ENCODE assay signal across 29 mouse cellular contexts in genomic region chr7:144340376-144340775, GRCm38 (mm10).
DNase-seq lines count a peak whose midpoint lies in the region.
"Had no signal": no experiment of that assay in that cellular context is flagged by ENCODE, and none has a peak within 500 bp of the region (broad histone marks: within the 10 kb centered on the region; RNA-seq: fewer than 3 reads in every experiment).

No protein-coding gene starts in this region.

- 81% methylated on average over 6 of the region's 6 CpGs for WGBS in heart, embryonic 10.5 days

- peak; percentile 45 for DNase-seq in adrenal gland, adult 8-10 months
- no peak for DNase-seq in adrenal gland, postnatal 25 days
- DNase-seq in NIH3T3 (ENCODE audit: low read depth): peak; percentile 80
- DNase-seq in brain, adult 2 months (ENCODE audit: low read depth, low spot score): peak; percentile 48
- no peak for DNase-seq in right cerebral cortex, postnatal 25 days
- DNase-seq in heart, embryonic 10.5 days (ENCODE audit: low spot score): no peak
- DNase-seq in right cerebral cortex, postnatal 36 days (ENCODE audit: low spot score in 2 of 2): no peak
- DNase-seq: cerebellum, adult 18-20 months; cerebellum, postnatal 10 days; gastrocnemius, postnatal 36 days; heart, adult 18-20 months; heart, postnatal 4 days; kidney, adult 9 months; kidney, postnatal 10 days; layer of hippocampus, postnatal 36 days; liver; lung, adult 2 months; lung, postnatal 10 days; midbrain, embryonic 14.5 days; right cerebral cortex, postnatal 4 days; thymus, adult 18-20 months; thymus, postnatal 25 days had no signal

- H3K4me3 ChIP-seq in heart, embryonic 10.5 days: no peak overlapping the region
- H3K4me3 ChIP-seq: erythroblast, embryonic 14.5 days; forebrain, embryonic 12.5 days; heart, embryonic 12.5 days; hindbrain, embryonic 13.5 days had no signal

- H3K9me3 ChIP-seq in heart, embryonic 10.5 days: no peaks in the 10 kb centered on the region
- H3K9me3 ChIP-seq: forebrain, embryonic 12.5 days; heart, embryonic 12.5 days; hindbrain, embryonic 13.5 days had no signal

- H3K36me3 ChIP-seq in heart, embryonic 10.5 days: no peaks in the 10 kb centered on the region
- H3K36me3 ChIP-seq: forebrain, embryonic 12.5 days; heart, embryonic 12.5 days; hindbrain, embryonic 13.5 days had no signal

- H3K4me1 ChIP-seq in heart, embryonic 10.5 days: no peaks in the 10 kb centered on the region
- H3K4me1 ChIP-seq: forebrain, embryonic 12.5 days; heart, embryonic 12.5 days had no signal

- no peaks in the 10 kb centered on the region for H3K27me3 ChIP-seq in heart, embryonic 10.5 days (ENCODE audit: insufficient read depth, poor library complexity, severe bottlenecking)
- H3K27me3 ChIP-seq: forebrain, embryonic 12.5 days; heart, embryonic 12.5 days; hindbrain, embryonic 13.5 days had no signal

- H3K27ac ChIP-seq in heart, embryonic 10.5 days: no peak overlapping the region
- H3K27ac ChIP-seq: forebrain, embryonic 12.5 days; hindbrain, embryonic 13.5 days; liver, embryonic 14.5 days; macrophage; stomach, postnatal 0 days had no signal

Comparison
In these comparisons a context has a peak if more than half of its experiments do, and no peak if none do; other contexts are left out.
1. DNase-seq: peak in adrenal gland, adult 8-10 months (single experiment), NIH3T3 (single experiment) and brain, adult 2 months (single experiment); none in adrenal gland, postnatal 25 days (single experiment), right cerebral cortex, postnatal 25 days (single experiment), heart, embryonic 10.5 days (single experiment) and right cerebral cortex, postnatal 36 days (0 of 2).